Mouse (Mus musculus): ENCODE data around the gene Rere.
A peak's percentile ranks its signal among the peaks of the same experiment; 100 is the strongest.
"Not testable (repeated sequence)": the region's sequence is repeated elsewhere in the genome, so short reads cannot be mapped to it uniquely, and the experiment has no call there.

Gene Rere

GRCm38 (mm10) chr4:150461427-150462189 is 180.2 kb downstream of the Rere start:
- no peak for DNase-seq (ENCODE audit: extremely low spot score, low spot score)

- no peak for DNase-seq (ENCODE audit: extremely low spot score, low spot score)
Observed at GRCm38 (mm10) chr4:150462367-150462766, 180.9 kb downstream of the Rere start.

- DNase-seq (ENCODE audit: extremely low spot score, low spot score), result peak; percentile 49
Observed at GRCm38 (mm10) chr4:150465759-150466158, 184.3 kb downstream of the Rere start.

DNA sequence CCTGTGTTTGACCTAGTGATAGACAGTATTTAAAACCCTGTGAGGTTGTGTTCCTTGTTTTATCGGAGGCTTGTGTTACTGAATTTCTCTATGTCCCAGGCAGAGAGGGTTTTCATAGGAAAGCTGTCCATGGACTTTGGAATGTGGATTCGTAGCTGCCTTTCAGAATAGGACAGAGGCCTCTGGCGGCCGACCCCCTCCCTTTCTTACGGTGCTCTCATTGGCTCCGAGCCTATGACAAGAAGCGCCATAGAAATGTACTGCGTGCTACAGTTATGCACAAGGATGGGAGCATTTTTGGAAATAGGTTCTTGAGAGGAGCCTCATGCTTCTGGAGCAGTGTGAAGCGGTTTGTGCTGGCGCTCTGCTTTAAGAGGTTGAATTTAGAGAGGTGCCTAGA is 187.8 kb downstream of the Rere start:
- no peak for DNase-seq (ENCODE audit: extremely low spot score, low spot score)

DNA sequence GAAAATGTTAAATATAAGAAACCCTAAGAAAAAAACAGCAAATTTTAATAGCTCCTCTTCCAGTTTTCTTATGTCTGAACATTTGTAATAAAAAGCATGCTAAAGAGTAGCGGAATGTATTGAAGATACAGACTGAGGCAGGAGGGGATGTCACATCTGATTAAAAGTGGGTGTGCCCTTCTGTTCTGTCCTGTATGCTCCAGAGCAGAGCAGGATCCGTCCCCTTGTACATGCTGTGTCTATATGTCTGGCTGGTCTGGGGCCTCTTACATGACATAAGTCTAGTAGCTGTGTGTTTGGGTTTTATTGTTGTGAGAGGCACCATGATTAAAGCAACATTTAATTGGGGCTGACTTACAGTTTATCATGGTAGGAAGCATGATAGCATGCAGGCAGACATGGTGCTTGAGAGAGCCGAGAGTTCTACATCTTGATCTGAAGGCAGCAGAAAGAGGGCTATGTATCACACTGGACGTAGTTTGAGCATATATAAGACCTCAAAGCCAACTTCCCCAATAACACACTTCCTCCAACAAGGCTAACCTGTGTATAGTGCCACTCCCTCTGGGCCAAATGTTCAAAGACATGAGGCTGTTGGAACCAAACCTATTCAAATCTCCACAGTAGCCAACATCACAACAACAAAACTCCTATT is 189.4 kb downstream of the Rere start:
- DNase-seq (ENCODE audit: extremely low spot score, low spot score), result no peak

- DNase-seq (ENCODE audit: extremely low spot score, low spot score), result no peak
Observed at GRCm38 (mm10) chr4:150472751-150473436, 191.4 kb downstream of the Rere start.

DNA sequence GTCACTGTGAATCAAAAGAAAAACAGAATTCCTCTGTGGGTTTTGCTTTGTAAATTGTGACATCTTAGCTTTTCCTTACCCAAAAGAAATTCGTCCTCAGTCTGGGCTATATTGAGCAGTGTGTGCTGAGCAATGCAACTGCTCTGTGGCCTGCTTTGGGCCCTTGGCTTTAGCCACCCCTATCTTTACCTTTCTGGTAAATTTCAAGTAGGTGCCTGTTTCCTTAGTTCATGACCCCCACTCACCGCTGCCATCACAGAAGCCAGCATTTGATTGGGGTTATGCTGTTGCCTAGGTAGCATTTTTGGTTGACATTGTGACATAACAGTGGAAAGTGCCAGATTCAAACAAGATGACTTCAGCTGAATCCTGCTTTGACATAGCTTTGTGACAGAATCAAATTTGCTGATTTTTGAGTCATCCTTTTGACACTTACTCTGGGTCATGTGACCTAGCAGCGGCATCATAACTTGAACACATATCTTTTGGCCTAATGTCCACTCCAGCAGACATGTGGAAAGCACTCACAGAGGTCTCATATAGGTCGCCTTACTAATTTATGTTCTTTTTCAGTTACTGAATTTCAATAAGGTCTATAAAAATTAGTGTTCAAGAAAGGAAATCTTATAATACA is 192.1 kb downstream of the Rere start:
- no peak for DNase-seq (ENCODE audit: extremely low spot score, low spot score)

- no peak for DNase-seq (ENCODE audit: extremely low spot score, low spot score)
Observed at GRCm38 (mm10) chr4:150474086-150474485, 192.6 kb downstream of the Rere start.

DNA sequence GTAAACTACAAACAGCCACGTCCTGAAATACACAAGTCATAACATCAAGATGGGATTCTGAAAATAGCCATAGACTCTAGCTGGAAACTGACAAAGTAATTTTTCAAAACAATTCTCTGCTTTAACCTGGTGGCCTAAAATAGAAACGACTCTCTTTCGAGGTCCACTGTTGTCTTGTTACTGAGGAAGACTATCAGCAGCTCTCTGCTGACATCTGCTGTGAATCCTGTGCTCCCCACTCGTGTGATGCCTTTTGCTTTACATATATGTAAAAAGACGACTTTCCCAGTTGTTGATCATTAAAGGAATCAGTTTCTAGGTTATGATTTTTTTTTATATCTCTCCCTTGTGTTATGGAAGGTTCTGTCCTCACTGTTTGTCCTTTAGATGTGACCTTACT is 194.8 kb downstream of the Rere start:
- DNase-seq (ENCODE audit: extremely low spot score, low spot score), result no peak

DNA sequence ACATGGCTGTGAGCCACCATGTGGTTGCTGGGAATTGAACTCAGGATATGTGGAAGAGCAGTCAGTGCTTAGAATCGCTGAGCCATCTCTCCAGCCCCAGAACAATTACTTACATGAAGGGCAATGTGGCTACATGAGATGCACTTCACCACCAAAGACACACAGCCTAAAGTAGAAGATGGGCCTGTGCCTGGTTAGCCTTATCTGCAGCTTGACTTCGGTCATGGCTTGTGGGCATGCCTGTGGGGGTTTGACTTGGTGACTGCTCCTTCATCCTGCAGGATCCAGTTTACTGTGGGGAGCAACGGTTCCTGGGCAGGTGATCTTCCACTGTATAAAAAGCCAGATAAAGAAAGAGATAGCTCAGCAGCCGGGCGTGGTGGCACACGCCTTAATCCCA is 196.6 kb downstream of the Rere start:
- no peak for DNase-seq (ENCODE audit: extremely low spot score, low spot score)

GRCm38 (mm10) chr4:150483081-150483480 is 201.6 kb downstream of the Rere start:
- DNase-seq (ENCODE audit: extremely low spot score, low spot score), result not testable (repeated sequence)

DNA sequence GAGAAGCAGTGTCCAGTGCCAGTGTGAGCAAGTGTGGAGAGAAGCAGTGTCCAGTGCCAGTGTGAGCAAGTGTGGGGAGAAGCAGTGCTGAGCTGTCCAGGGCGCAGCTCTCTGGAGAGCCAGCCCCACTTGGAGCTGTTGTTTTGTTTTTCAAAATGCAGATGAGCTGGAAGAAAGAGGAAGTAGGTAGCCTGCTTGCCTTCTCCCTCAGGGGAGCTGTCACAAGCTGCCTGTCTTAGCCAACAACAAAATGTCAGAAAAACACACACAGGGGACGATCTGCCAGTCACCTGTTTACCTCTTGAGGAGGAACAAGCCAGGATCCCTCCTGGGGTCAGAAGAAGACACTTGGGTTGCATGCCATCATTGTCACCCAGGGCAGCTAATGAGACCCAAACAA is 204.7 kb downstream of the Rere start:
- no peak for DNase-seq (ENCODE audit: extremely low spot score, low spot score)

GRCm38 (mm10) chr4:150487109-150487508 is 205.7 kb downstream of the Rere start:
- no peak for DNase-seq (ENCODE audit: extremely low spot score, low spot score)

GRCm38 (mm10) chr4:150488096-150488748 is 206.8 kb downstream of the Rere start:
- peak; percentile 64 for DNase-seq (ENCODE audit: extremely low spot score, low spot score)

GRCm38 (mm10) chr4:150488767-150489166 is 207.3 kb downstream of the Rere start:
- no peak for DNase-seq (ENCODE audit: extremely low spot score, low spot score)

DNA sequence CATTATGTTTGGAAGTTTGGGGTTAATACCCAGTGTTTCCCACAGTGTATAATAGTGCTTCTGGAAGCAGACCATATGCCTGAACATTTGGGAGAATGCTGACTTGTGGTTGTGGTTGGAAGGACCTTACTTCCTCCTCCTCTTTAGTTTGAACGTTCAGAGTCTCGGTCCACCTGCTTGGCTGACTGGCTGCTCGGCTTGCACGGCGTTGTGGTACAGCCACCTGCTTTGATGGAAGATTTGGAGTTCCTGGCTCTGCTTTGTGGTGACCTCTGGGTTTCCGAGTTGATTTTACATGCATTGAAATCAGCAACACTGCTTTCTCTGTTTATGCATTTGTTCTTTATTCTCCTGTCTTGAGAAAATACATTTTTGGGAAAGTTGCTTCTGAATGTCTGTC is 208.6 kb downstream of the Rere start:
- DNase-seq (ENCODE audit: extremely low spot score, low spot score), result no peak

DNA sequence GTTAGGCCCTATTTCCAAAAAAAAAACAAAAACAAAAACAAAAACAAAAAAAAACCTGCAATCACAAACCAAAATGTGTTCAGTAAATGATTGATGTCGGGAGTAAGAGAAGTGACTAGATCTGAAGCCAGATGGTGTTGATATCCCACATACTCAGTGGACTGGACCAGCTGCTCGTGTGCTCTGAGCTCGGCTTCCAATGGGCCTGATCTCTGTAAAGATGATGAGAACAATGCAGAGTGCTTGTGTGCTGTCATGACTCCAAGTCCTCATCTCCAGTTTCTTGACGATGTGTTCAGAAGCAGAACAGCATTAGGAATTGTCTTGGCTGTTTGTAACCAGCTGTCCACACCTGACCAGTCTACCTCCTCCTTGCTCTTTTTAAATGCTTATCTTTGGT is 210.3 kb downstream of the Rere start:
- DNase-seq (ENCODE audit: extremely low spot score, low spot score), result no peak

DNA sequence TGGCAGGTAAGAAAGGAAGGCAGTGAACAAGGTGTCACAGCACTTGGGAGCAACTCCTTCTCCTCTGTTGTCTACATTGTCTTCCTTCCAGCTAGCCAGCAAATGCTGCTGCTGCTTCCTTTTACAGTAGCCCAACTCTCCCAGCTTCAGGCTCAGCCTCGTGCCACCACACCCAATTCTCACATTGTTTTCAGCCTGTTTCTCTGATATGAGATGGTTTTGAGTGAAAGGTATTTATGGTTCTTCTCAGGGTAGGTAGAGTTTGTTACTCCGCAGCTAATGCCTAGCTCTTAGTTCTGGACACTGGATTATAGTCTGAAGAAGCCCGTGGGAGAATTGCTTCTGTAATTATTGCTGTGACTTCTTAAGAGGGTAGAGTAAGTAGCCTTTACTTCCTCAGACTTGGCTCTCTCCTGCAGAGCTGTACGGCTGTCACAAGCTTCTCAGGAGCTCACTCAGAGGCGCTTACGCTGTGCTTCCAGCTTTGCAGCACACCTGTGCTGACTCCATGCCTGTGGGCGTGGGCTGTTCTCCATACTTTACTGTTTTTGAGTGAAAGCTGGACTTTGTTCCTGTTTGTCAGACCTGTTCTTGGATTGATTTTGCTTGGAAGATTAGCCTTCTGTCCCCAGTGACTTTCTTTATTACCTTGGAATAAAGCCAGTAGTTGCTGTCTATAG is 212.0 kb downstream of the Rere start:
- DNase-seq (ENCODE audit: extremely low spot score, low spot score), result no peak

GRCm38 (mm10) chr4:150493938-150494330 is 212.5 kb downstream of the Rere start:
- DNase-seq (ENCODE audit: extremely low spot score, low spot score), result not testable (repeated sequence)

- no peak for DNase-seq (ENCODE audit: extremely low spot score, low spot score)
Observed at GRCm38 (mm10) chr4:150495568-150495967, 214.1 kb downstream of the Rere start.

All from neural tube, embryonic 10.5 days (tissue).